In the genomic region with DNA sequence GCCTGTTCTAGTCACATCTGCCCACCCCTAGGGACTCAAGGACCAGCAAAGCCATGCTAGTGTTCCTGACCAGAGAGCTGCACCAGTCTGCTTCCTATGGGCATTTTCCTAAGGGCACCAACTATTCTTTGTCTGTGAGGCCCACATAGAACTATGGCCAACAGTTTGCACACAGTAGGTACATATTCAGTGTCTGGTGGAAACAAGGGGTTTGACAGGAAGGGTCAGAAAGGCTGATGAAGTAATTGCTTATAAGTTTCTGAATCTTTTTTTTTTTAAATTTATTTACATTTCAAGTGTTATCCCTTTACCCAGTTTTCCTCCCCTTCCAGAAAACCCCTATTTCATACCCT, we compare ENCODE assay signal across 7 mouse cellular contexts.
DNase-seq lines count a peak whose midpoint lies in the region; ATAC-seq and TF ChIP-seq lines count a peak whose summit lies in the region.

No protein-coding gene starts in this region.

- no peak for TF ChIP-seq CTCF in liver, adult 2 months (IDR thresholded peaks at IDR 0.05; ENCODE audit: low read depth, low read length)

- no peaks in the 10 kb centered on the region for H3K9me3 ChIP-seq in forebrain, embryonic 10.5 days
- H3K9me3 ChIP-seq in limb, embryonic 10.5 days (replicated peaks): no peaks in the 10 kb centered on the region
- H3K9me3 ChIP-seq in neural tube, embryonic 15.5 days (replicated peaks): no peaks in the 10 kb centered on the region

- no peaks in the 10 kb centered on the region for H3K79me2 ChIP-seq in liver, adult 2 months (ENCODE audit: control insufficient read depth, insufficient read depth, low read length)

- no peak overlapping the region for H3K4me3 ChIP-seq in liver, adult 2 months (ENCODE audit: insufficient read depth, low read depth, low read length)
- peak overlapping the region; percentile 42; the same call in 1 of the 2 replicates for H3K4me3 ChIP-seq in forebrain, embryonic 10.5 days
- no peak overlapping the region; the same call in 1 of the 2 replicates for H3K4me3 ChIP-seq in limb, embryonic 10.5 days
- H3K4me3 ChIP-seq in neural tube, embryonic 15.5 days (replicated peaks): no peak overlapping the region

- H3K27me3 ChIP-seq in liver, adult 2 months (ENCODE audit: control insufficient read depth, insufficient read depth, low read length): no peaks in the 10 kb centered on the region
- no peaks in the 10 kb centered on the region for H3K27me3 ChIP-seq in forebrain, embryonic 10.5 days (ENCODE audit: poor library complexity, severe bottlenecking)
- no peaks in the 10 kb centered on the region for H3K27me3 ChIP-seq in limb, embryonic 10.5 days (ENCODE audit: low read depth, poor library complexity, severe bottlenecking)
- H3K27me3 ChIP-seq in neural tube, embryonic 15.5 days (replicated peaks): no peaks in the 10 kb centered on the region

- no peaks in the 10 kb centered on the region for H3K36me3 ChIP-seq in liver, adult 2 months (ENCODE audit: control insufficient read depth, insufficient read depth, low read length)
- H3K36me3 ChIP-seq in forebrain, embryonic 10.5 days (replicated peaks): no peaks in the 10 kb centered on the region
- H3K36me3 ChIP-seq in limb, embryonic 10.5 days: no peaks in the 10 kb centered on the region
- H3K36me3 ChIP-seq in neural tube, embryonic 15.5 days: no peaks in the 10 kb centered on the region

- no peak for ATAC-seq in neural tube, embryonic 15.5 days (ENCODE audit: low FRiP score)

- H3K4me1 ChIP-seq in liver, adult 2 months (ENCODE audit: control insufficient read depth, insufficient read depth, low read length): peaks cover 3% of the 10 kb centered on the region; the same call in 1 of the 2 replicates
- H3K4me1 ChIP-seq in forebrain, embryonic 10.5 days: peaks cover 26% of the 10 kb centered on the region
- H3K4me1 ChIP-seq in limb, embryonic 10.5 days: peaks cover 39% of the 10 kb centered on the region
- peaks cover 11% of the 10 kb centered on the region for H3K4me1 ChIP-seq in neural tube, embryonic 15.5 days

- 0 out of 2 replicates have a peak overlapping the region, but pooled peaks have one; percentile 25 for H3K27ac ChIP-seq in liver, adult 2 months (replicated peaks; ENCODE audit: insufficient read depth, low read depth, low read length)
- H3K27ac ChIP-seq in forebrain, embryonic 10.5 days: peak overlapping the region; percentile 81
- H3K27ac ChIP-seq in limb, embryonic 10.5 days: peak overlapping the region; percentile 82
- peak overlapping the region; percentile 62; the same call in 1 of the 2 replicates for H3K27ac ChIP-seq in neural tube, embryonic 15.5 days (replicated peaks)

- DNase-seq in liver, adult 2 months (ENCODE audit: extremely low read depth, low read depth, low spot score): no peak
- DNase-seq in liver (no peak), MN1 (ENCODE audit: low spot score) (no peak)
- DNase-seq in forebrain, embryonic 10.5 days (ENCODE audit: extremely low spot score, low spot score): no peak
- DNase-seq in limb, embryonic 10.5 days (ENCODE audit: low spot score): no peak
- DNase-seq in adrenal gland, postnatal 14 days: no peak

- TF ChIP-seq POLR2A in liver, adult 2 months (IDR thresholded peaks at IDR 0.05; ENCODE audit: extremely low read depth, insufficient read depth, low read length): no peak

- peak overlapping the region; percentile 49; the same call in 1 of the 2 replicates for H3K4me2 ChIP-seq in neural tube, embryonic 15.5 days

- H3K9ac ChIP-seq in liver, adult 2 months (ENCODE audit: low read depth, low read length): no peak overlapping the region
- peak overlapping the region; percentile 26; the same call in 1 of the 2 replicates for H3K9ac ChIP-seq in neural tube, embryonic 15.5 days (replicated peaks)

Comparison
In these comparisons a context has a peak if more than half of its experiments do, and no peak if none do; other contexts are left out.
1. H3K27ac ChIP-seq: peak in every context shown above with its lines; median percentile 82 in limb, embryonic 10.5 days; 81 in forebrain, embryonic 10.5 days; 62 in neural tube, embryonic 15.5 days; 25 in liver, adult 2 months.